Mouse (Mus musculus) lung, postnatal 0 days (tissue): ENCODE results near the gene Map3k1. TPM values are rescaled to one million over a fixed set of nuclear protein-coding genes. Genes with fewer than 3 reads are reported as not detected.
"Not testable (repeated sequence)": the region's sequence is repeated elsewhere in the genome, so short reads cannot be mapped to it uniquely, and the experiment has no call there.

Experiments used
- ATAC-seq: fragments of 200-750 bp; cut with Nextera tagmentation; 2 replicates; pipeline ENCODE4 v1.8.0; 2017; ENCODE audit warnings: moderate library complexity
- DNase-seq: peaks from one replicate; pipeline ENCODE4 v3.0.0-alpha.2; 2016; ENCODE audit warnings: low spot score
- H3K27ac ChIP-seq: fragments of 300-500 bp; sonication (generic); 2 replicates; pipeline ENCODE4 v1.5.1; 2014; ENCODE audit warnings: antibody characterized with exemption, mild to moderate bottlenecking, low read length, mixed read lengths
- H3K27me3 ChIP-seq: fragments of 300-500 bp; sonication (generic); replicated peaks from 2 replicates; pipeline ENCODE4 v1.6.1; 2014; ENCODE audit warnings: low read length, mixed read lengths; ENCODE audit not compliant: insufficient read depth
- H3K36me3 ChIP-seq: fragments of 300-500 bp; sonication (generic); 2 replicates; pipeline ENCODE4 v1.6.1; 2014; ENCODE audit warnings: low read length, mixed read lengths; ENCODE audit not compliant: insufficient read depth
- H3K4me1 ChIP-seq: fragments of 300-500 bp; sonication (generic); 2 replicates; pipeline ENCODE4 v1.6.1; 2014; ENCODE audit warnings: antibody characterized with exemption, low read depth, low read length, mixed read lengths; ENCODE audit not compliant: insufficient read depth
- H3K4me2 ChIP-seq: fragments of 300-500 bp; sonication (generic); replicated peaks from 2 replicates; pipeline ENCODE4 v1.6.1; 2014; ENCODE audit warnings: low read depth, mild to moderate bottlenecking, low read length, moderate library complexity, mixed read lengths
- H3K4me3 ChIP-seq: fragments of 300-500 bp; sonication (generic); 2 replicates; pipeline ENCODE4 v1.5.1; 2014; ENCODE audit warnings: low read depth, low read length
- H3K9ac ChIP-seq: fragments of 300-500 bp; sonication (generic); replicated peaks from 2 replicates; pipeline ENCODE4 v1.6.1; 2014; ENCODE audit warnings: low read depth, mild to moderate bottlenecking
- H3K9me3 ChIP-seq: fragments of 300-500 bp; sonication (generic); 2 replicates; pipeline ENCODE4 v1.6.1; 2016; ENCODE audit warnings: low read length, mixed read lengths
- CTCF ChIP-seq: IDR thresholded peaks from 2 replicates; pipeline ENCODE4 v1.5.1; 2016; ENCODE audit warnings: antibody characterized with exemption, mild to moderate bottlenecking
- EP300 ChIP-seq: IDR thresholded peaks from 2 replicates; pipeline ENCODE4 v1.6.1; 2016; ENCODE audit warnings: antibody characterized with exemption, mild to moderate bottlenecking, control low read depth
- WGBS: fragments of 180-500 bp; shearing (Covaris S2); extraction: QIAGEN DNeasy Blood & Tissue Kit; methylation state at CpG from one replicate; pipeline ENCODE4 v1.1.7; 2014; 5-methylcytosine and 5-hydroxymethylcytosine counted together
- polyA plus RNA-seq: library from polyadenylated mRNA; unstranded; fragments of >200 nt; fragmentation: Nextera tagmentation; extraction: Ambion mirVana; gene quantifications from 2 replicates; pipeline ENCODE4 v1.2.1, GENCODE M21; 2015

The Map3k1 gene
- polyA plus RNA-seq, 1 experiment from 2014 or later: 16.6 TPM

DNA sequence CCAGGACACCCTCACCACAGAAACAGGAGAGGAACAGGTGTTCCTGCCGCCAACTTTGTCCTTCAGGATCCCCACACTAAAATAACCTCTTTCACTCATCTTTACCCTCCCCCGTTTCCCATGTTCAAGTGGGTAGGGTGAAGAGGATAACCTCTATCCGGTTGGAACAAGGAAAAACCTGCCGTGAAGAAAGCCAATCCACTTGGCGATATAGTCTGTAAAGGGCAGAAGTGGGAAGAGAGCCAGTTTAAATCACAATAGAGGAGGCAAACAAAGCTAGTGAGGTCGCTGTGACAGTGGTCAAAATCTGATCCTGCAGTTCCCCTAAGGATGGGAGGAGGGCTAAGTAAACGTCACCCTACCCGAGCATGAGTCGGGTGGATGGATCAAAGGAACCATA, 89.1 kb downstream of the Map3k1 start:
- H3K36me3 ChIP-seq: peaks cover 6% of the 10 kb centered on the region; the same call in 1 of the 2 replicates
- H3K9ac ChIP-seq: no peak overlapping the region
- no peaks in the 10 kb centered on the region for H3K27me3 ChIP-seq
- H3K27ac ChIP-seq: no peak overlapping the region
- 37% methylated on average over 9 of the region's 9 CpGs for WGBS
- TF ChIP-seq EP300: no peak
- TF ChIP-seq CTCF: no peak
- H3K4me2 ChIP-seq: no peak overlapping the region
- no peak for ATAC-seq
- H3K4me3 ChIP-seq: no peak overlapping the region
- no peaks in the 10 kb centered on the region for H3K4me1 ChIP-seq
- H3K9me3 ChIP-seq: no peaks in the 10 kb centered on the region
- DNase-seq: peak; percentile 16

DNA sequence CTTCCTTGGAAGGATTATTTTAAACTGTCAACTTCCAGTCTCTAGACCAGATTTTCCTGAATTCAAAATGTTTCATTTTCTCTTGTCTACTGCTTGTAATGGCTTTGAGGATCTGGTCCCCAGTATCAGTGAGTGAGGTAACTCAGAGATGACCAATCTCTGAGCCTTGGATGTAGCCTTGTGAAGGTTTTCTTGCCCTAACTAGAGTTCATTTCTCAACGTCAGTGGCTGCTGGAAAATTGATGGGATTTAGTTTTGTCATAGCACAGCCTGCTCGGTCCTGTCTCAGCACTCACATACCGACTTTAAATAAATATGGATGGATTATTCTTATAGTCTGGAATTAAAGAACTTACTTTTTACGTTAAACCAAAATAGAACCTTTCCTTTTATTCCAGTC, 98.3 kb downstream of the Map3k1 start:
- Histone ChIP-seq H3K27me3 (no peaks in the 10 kb centered on the region), H3K27ac (no peak overlapping the region), H3K4me1 (no peaks in the 10 kb centered on the region), H3K4me2 (no peak overlapping the region), H3K4me3 (no peak overlapping the region), H3K36me3 (peaks cover 72% of the 10 kb centered on the region), H3K9ac (no peak overlapping the region), H3K9me3 (no peaks in the 10 kb centered on the region)
- TF ChIP-seq CTCF (no peak), EP300 (no peak)
- ATAC-seq: no peak
- 87% methylated on average over 4 of the region's 4 CpGs for WGBS
- no peak for DNase-seq

DNA sequence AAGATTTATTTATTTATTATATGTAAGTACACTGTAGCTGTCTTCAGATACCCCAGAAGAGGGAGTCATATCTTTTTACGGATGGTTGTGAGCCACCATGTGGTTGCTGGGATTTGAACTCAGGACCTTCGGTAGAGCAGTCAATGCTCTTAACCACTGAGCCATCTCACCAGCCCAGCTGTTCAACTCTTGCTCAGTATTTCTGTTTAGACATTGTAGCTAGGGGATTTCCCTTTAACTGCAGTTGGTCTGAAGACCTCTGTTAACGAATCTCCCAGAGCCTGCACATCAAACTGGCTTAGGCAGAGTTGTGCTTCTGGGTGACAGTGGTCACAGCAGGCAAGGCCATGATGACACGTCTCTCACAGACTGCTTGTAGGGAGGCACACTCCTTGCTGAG, 104.8 kb downstream of the Map3k1 start:
- not testable (repeated sequence) for H3K9ac ChIP-seq, DNase-seq, H3K4me1 ChIP-seq, ATAC-seq, H3K27ac ChIP-seq, H3K4me3 ChIP-seq, H3K9me3 ChIP-seq, H3K4me2 ChIP-seq, H3K27me3 ChIP-seq
- H3K36me3 ChIP-seq: peaks cover 40% of the 10 kb centered on the region
- WGBS: 85% methylated on average over 4 of the region's 4 CpGs

GRCm38 (mm10) chr13:111703396-111703795, 105.4 kb downstream of the Map3k1 start:
- no peak for TF ChIP-seq CTCF
- TF ChIP-seq EP300: no peak
- 94% methylated on average over 10 of the region's 10 CpGs for WGBS
- H3K36me3 ChIP-seq: peaks cover 36% of the 10 kb centered on the region
- no peak overlapping the region for H3K4me2 ChIP-seq
- no peak overlapping the region for H3K27ac ChIP-seq
- H3K4me3 ChIP-seq: no peak overlapping the region
- H3K9ac ChIP-seq: no peak overlapping the region
- DNase-seq (no peak), ATAC-seq (no peak)
- no peaks in the 10 kb centered on the region for H3K4me1 ChIP-seq
- no peaks in the 10 kb centered on the region for H3K9me3 ChIP-seq
- no peaks in the 10 kb centered on the region for H3K27me3 ChIP-seq

Other genes starting within 250 kb of the Map3k1 start
- not detected in 2 replicates for gene Gm10198, start 216.2 kb downstream of the Map3k1 start, polyA plus RNA-seq
- gene Mier3, start 128.0 kb downstream of the Map3k1 start, polyA plus RNA-seq: 10.2 and 11.5 TPM in 2 replicates